ENCODE assay signal across 17 mouse cellular contexts in the genomic region with DNA sequence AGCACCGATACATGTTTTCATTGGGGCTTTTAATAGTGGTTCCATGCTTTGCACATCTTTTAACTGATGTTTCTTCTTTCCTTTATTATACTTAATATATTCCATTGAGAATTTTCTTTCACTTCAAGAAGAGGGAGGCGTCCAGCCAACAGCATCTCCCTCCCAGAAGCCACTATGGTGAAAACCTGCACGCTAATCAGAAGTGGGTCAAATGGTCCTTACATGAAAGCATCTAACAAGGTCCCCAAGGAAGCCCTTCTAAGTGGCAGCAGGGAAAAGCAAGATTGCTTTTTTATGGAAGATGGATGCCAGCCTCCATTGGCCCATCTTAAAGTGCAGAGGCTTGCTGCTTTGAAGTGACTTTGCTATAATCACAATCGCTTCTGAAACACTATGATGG.
"Had no signal": no experiment of that assay in that cellular context is flagged by ENCODE, and none has a peak within 500 bp of the region (broad histone marks: within the 10 kb centered on the region; RNA-seq: fewer than 3 reads in every experiment).

No protein-coding gene starts in this region.

- H3K27me3 ChIP-seq: liver, embryonic 12.5 days; neural tube, embryonic 13.5 days; neural tube, embryonic 15.5 days had no signal

- H3K27ac ChIP-seq: liver, embryonic 12.5 days; liver, embryonic 14.5 days; midbrain, embryonic 10.5 days; neural tube, embryonic 13.5 days; neural tube, embryonic 15.5 days had no signal

- H3K9ac ChIP-seq: liver, embryonic 12.5 days; liver, embryonic 14.5 days; lung, embryonic 14.5 days; neural tube, embryonic 13.5 days; neural tube, embryonic 15.5 days had no signal

- H3K4me2 ChIP-seq: liver, embryonic 12.5 days; lung, embryonic 14.5 days; neural tube, embryonic 13.5 days; neural tube, embryonic 15.5 days had no signal

- DNase-seq: lung, adult 18-20 months; lung, embryonic 14.5 days; lung, postnatal 10 days; lung, postnatal 4 days; right cerebral cortex, adult 18-20 months; right cerebral cortex, postnatal 25 days; right cerebral cortex, postnatal 4 days; spleen, adult 18-20 months; thymus, adult 2 months; thymus, postnatal 25 days; thymus, postnatal 4 days had no signal

- H3K36me3 ChIP-seq: liver, embryonic 12.5 days; midbrain, embryonic 10.5 days; neural tube, embryonic 13.5 days; neural tube, embryonic 15.5 days had no signal

- H3K4me1 ChIP-seq: liver, embryonic 12.5 days; midbrain, embryonic 10.5 days; neural tube, embryonic 13.5 days; neural tube, embryonic 15.5 days had no signal

- H3K9me3 ChIP-seq: liver, embryonic 12.5 days; midbrain, embryonic 10.5 days; neural tube, embryonic 13.5 days; neural tube, embryonic 15.5 days had no signal

- ATAC-seq: liver, embryonic 12.5 days had no signal

- H3K4me3 ChIP-seq: liver, embryonic 12.5 days; midbrain, embryonic 10.5 days; myocyte; neural tube, embryonic 13.5 days; neural tube, embryonic 15.5 days had no signal
